Mouse (Mus musculus) CH12.LX (cell line): ENCODE results near the gene Lcn6. TPM values are rescaled to one million over a fixed set of nuclear protein-coding genes. Genes with fewer than 3 reads are reported as not detected.

Experiments used
- DNase-seq: peaks from one replicate; pipeline ENCODE4 v3.0.0-alpha.2; 2013; ENCODE audit errors: extremely low read depth
- H3K27ac ChIP-seq: 2 replicates; pipeline ENCODE4 v1.5.1; 2012; ENCODE audit warnings: low read depth, mild to moderate bottlenecking, control low read depth, moderate library complexity; ENCODE audit not compliant: insufficient read depth
- H3K27me3 ChIP-seq: replicated peaks from 2 replicates; pipeline ENCODE3; 2012; ENCODE audit warnings: inconsistent platforms
- H3K36me3 ChIP-seq, 2 experiments: replicated peaks in 1 of 2; 2 replicates each; pipeline versions ENCODE3 to v1.6.1; 2012; ENCODE audit warnings: inconsistent platforms in 1 of 2, low read length in 1 of 2, mild to moderate bottlenecking in 1 of 2, mixed read lengths in 1 of 2, moderate library complexity in 1 of 2; ENCODE audit not compliant: control insufficient read depth in 1 of 2, insufficient read depth in 1 of 2
- H3K4me1 ChIP-seq, 2 experiments: 2 replicates each; pipeline ENCODE4 v1.6.1; 2012; ENCODE audit warnings: inconsistent platforms in 1 of 2, moderate library complexity in 1 of 2; ENCODE audit not compliant: insufficient read depth in 2 of 2, control insufficient read depth in 1 of 2
- H3K4me2 ChIP-seq: 2 replicates; pipeline ENCODE4 v1.6.1; 2012; ENCODE audit warnings: low read depth, mild to moderate bottlenecking, control low read depth; ENCODE audit not compliant: poor library complexity, insufficient read depth, severe bottlenecking
- H3K4me3 ChIP-seq, 3 experiments: fragments of 150-350 bp in 1 of 3; sonication (generic) in 1 of 3; replicated peaks in 1 of 3; 2 replicates each; pipeline versions ENCODE3 to v1.5.1; 2011 to 2012; ENCODE audit warnings: low read depth in 2 of 3, low read length in 2 of 3, mild to moderate bottlenecking in 2 of 3, moderate library complexity in 2 of 3, control low read depth in 1 of 3, improper control_type of control experiment in 1 of 3, inconsistent platforms in 1 of 3, mixed read lengths in 1 of 3; ENCODE audit not compliant: poor library complexity in 1 of 3
- H3K79me2 ChIP-seq: replicated peaks from 2 replicates; pipeline ENCODE4 v1.6.1; 2012; ENCODE audit warnings: mild to moderate bottlenecking, moderate library complexity; ENCODE audit not compliant: control insufficient read depth, poor library complexity, insufficient read depth, severe bottlenecking; ENCODE audit errors: extremely low read depth
- H3K9ac ChIP-seq: 2 replicates; pipeline ENCODE4 v1.6.1; 2012; ENCODE audit warnings: low read depth, mild to moderate bottlenecking, control low read depth, moderate library complexity; ENCODE audit not compliant: insufficient read depth
- H3K9me3 ChIP-seq: replicated peaks from 2 replicates; pipeline ENCODE3; 2012; ENCODE audit warnings: low read length, inconsistent platforms, mixed read lengths
- CHD1 ChIP-seq: IDR thresholded peaks from 2 replicates; pipeline ENCODE4 v1.6.1; 2012; ENCODE audit warnings: low read depth, low read length, improper control_type of control experiment, inconsistent platforms
- CHD2 ChIP-seq: IDR thresholded peaks from 2 replicates; pipeline ENCODE4 v1.6.1; 2011; ENCODE audit warnings: low read length, improper control_type of control experiment
- CTCF ChIP-seq, 2 experiments: IDR thresholded peaks in 1 of 2; conservative IDR thresholded peaks in 1 of 2; 2 replicates each; pipeline ENCODE4 v1.5.1; 2011 to 2012; ENCODE audit warnings: low read depth in 2 of 2, low read length in 2 of 2, improper control_type of control experiment in 1 of 2, inconsistent platforms in 1 of 2, mild to moderate bottlenecking in 1 of 2, moderate library complexity in 1 of 2
- E2F4 ChIP-seq: IDR thresholded peaks from 2 replicates; pipeline ENCODE4 v1.6.1; 2011; ENCODE audit warnings: low read depth, low read length, improper control_type of control experiment; ENCODE audit not compliant: insufficient replicate concordance
- ELF1 ChIP-seq: IDR thresholded peaks from 2 replicates; pipeline ENCODE4 v1.6.1; 2014; ENCODE audit warnings: low read depth, mild to moderate bottlenecking, inconsistent platforms, low read length, improper control_type of control experiment
- ETS1 ChIP-seq: conservative IDR thresholded peaks from 2 replicates; pipeline ENCODE4 v1.6.1; 2012; ENCODE audit warnings: low read depth, mild to moderate bottlenecking, inconsistent platforms, low read length, improper control_type of control experiment, moderate library complexity
- GABPA ChIP-seq: IDR thresholded peaks from 2 replicates; pipeline ENCODE4 v1.6.1; 2012; ENCODE audit warnings: low read depth, low read length, improper control_type of control experiment, inconsistent platforms; ENCODE audit not compliant: insufficient replicate concordance
- HCFC1 ChIP-seq: IDR thresholded peaks from 2 replicates; pipeline ENCODE4 v1.6.1; 2012; ENCODE audit warnings: low read depth, mild to moderate bottlenecking, inconsistent platforms, low read length, improper control_type of control experiment
- JUND ChIP-seq: conservative IDR thresholded peaks from 2 replicates; pipeline ENCODE4 v1.6.1; 2011; ENCODE audit warnings: low read depth, low read length, improper control_type of control experiment
- MAFK ChIP-seq: IDR thresholded peaks from 2 replicates; pipeline ENCODE4 v1.6.1; 2011; ENCODE audit warnings: low read length, improper control_type of control experiment; ENCODE audit not compliant: insufficient replicate concordance
- MAX ChIP-seq: IDR thresholded peaks from 2 replicates; pipeline ENCODE4 v1.6.1; 2011; ENCODE audit warnings: low read length, improper control_type of control experiment
- MEF2A ChIP-seq: IDR thresholded peaks from 2 replicates; pipeline ENCODE4 v1.6.1; 2014; ENCODE audit warnings: low read depth, mild to moderate bottlenecking, inconsistent platforms, low read length, improper control_type of control experiment, borderline replicate concordance
- MXI1 ChIP-seq: IDR thresholded peaks from 2 replicates; pipeline ENCODE4 v1.6.1; 2011; ENCODE audit warnings: mild to moderate bottlenecking, low read depth, low read length, improper control_type of control experiment
- MYC ChIP-seq: IDR thresholded peaks from 2 replicates; pipeline ENCODE4 v1.6.1; 2011; ENCODE audit warnings: low read depth, mild to moderate bottlenecking, improper control_type of control experiment, low read length
- NRF1 ChIP-seq: IDR thresholded peaks from 2 replicates; pipeline ENCODE4 v1.6.1; 2014; ENCODE audit warnings: low read depth, mild to moderate bottlenecking, inconsistent platforms, low read length, improper control_type of control experiment, moderate library complexity
- POLR2AphosphoS2 ChIP-seq: IDR thresholded peaks from 2 replicates; pipeline ENCODE4 v1.6.1; 2011; ENCODE audit warnings: low read depth, low read length, improper control_type of control experiment
- SIN3A ChIP-seq: IDR thresholded peaks from 2 replicates; pipeline ENCODE4 v1.6.1; 2012; ENCODE audit warnings: low read length, improper control_type of control experiment, inconsistent platforms
- TCF12 ChIP-seq: IDR thresholded peaks from 2 replicates; pipeline ENCODE4 v1.6.1; 2014; ENCODE audit warnings: low read depth, mild to moderate bottlenecking, inconsistent platforms, low read length, improper control_type of control experiment
- UBTF ChIP-seq: IDR thresholded peaks from 2 replicates; pipeline ENCODE4 v1.6.1; 2012; ENCODE audit warnings: low read depth, mild to moderate bottlenecking, inconsistent platforms, low read length, improper control_type of control experiment, moderate library complexity
- USF1 ChIP-seq: IDR thresholded peaks from 2 replicates; pipeline ENCODE4 v1.6.1; 2014; ENCODE audit warnings: low read depth, mild to moderate bottlenecking, inconsistent platforms, low read length, improper control_type of control experiment
- ZKSCAN1 ChIP-seq: IDR thresholded peaks from 2 replicates; pipeline ENCODE4 v1.6.1; 2012; ENCODE audit warnings: low read depth, inconsistent platforms, low read length, improper control_type of control experiment, borderline replicate concordance
- ZNF384 ChIP-seq: IDR thresholded peaks from 2 replicates; pipeline ENCODE4 v1.6.1; 2012; ENCODE audit warnings: low read depth, low read length, improper control_type of control experiment, inconsistent platforms
- dilution Hi-C: fragments of 300-500 bp; cut with MboI; formaldehyde crosslinking; loops from 2 replicates; pipeline ENCODE4 v1.14.3; 2020; ENCODE audit warnings: low sequenced_read_pairs; ENCODE audit not compliant: extremely low pct_unique_long_range_greater_than_20kb, extremely low pct_ligation_motif_present
- in situ Hi-C: fragments of 300-500 bp; cut with MboI; formaldehyde crosslinking; loops from 3 replicates; pipeline ENCODE4 v1.14.3; 2019; ENCODE audit warnings: low sequenced_read_pairs, low pct_ligation_motif_present, low pct_unique_long_range_greater_than_20kb, mixed read lengths
- polyA plus RNA-seq: library from polyadenylated mRNA; unstranded; fragments of >175 nt; gene quantifications from 2 replicates; pipeline ENCODE4 v1.2.1, GENCODE M21; 2012; ENCODE audit warnings: low read depth; ENCODE audit not compliant: insufficient read length
- total RNA-seq, 2 experiments: library from RNA; depleted of rRNA; stranded (reverse); fragments of 300-350 nt in 1 of 2; fragments of >200 nt in 1 of 2; gene quantifications; 2 replicates each; pipeline ENCODE4 v1.2.3; 2012 to 2014

The Lcn6 gene
- total RNA-seq (2012; rRNA removed) (not detected in 2 replicates), total RNA-seq (2014; rRNA removed) (not detected in 2 replicates), polyA plus RNA-seq (not detected in 2 replicates)

DNA sequence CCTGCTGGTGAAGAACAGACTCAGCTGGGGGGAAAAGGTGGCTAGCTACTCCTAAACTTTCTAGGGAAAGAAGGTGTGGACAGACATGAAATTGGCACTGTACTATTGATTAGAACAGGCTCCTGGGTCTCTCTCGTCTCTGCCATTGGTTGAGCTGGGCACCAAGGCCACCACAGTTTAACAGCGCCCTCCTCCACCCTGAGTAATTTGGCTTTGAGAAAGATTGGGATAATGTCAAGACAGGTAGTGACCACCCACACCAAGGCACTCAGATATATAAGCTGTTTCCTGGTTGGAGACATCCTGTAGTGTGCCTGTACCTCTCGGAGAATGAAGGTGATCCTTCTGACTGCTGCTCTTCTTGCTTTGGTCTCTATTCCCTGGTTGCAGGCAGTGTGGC is at the start of gene Lcn6:
TSS of gene Lcn6 (plus strand) at position 301 of the 400 bp plus-strand sequence.
- DNase-seq, result no peak
- Histone ChIP-seq H3K4me3 (no peak within 1 kb of the TSS), H3K27ac (no peak within 1 kb of the TSS), H3K9ac (no peak within 1 kb of the TSS), H3K9me3 (no peaks in the 10 kb centered on the region), H3K4me2 (no peak within 1 kb of the TSS), H3K36me3 (no peaks in the 10 kb centered on the region), H3K27me3 (peaks cover 18% of the 10 kb centered on the region), H3K79me2 (no peaks in the 10 kb centered on the region), H3K4me1 (peaks cover 4 to 36% of the 10 kb centered on the region in 2 experiments)
- dilution Hi-C loops, result no loop called here
- no peak for TF ChIP-seq SIN3A
- TF ChIP-seq ETS1, result no peak
- TF ChIP-seq CTCF (conservative IDR thresholded peaks at IDR 0.05 in 1 of 2, IDR thresholded peaks at IDR 0.05 in 1 of 2; ENCODE audit: low read depth in 2 of 2, low read length in 2 of 2), result no peak
- no peak for TF ChIP-seq CHD2
- TF ChIP-seq NRF1, result no peak
- no peak for TF ChIP-seq TCF12
- TF ChIP-seq POLR2AphosphoS2, result no peak
- no peak for TF ChIP-seq MEF2A
- TF ChIP-seq MAFK, result no peak
- TF ChIP-seq USF1, result no peak
- no peak for TF ChIP-seq MAX
- no peak for TF ChIP-seq MXI1
- no peak for TF ChIP-seq E2F4
- TF ChIP-seq HCFC1, result no peak
- in situ Hi-C loops, result no loop called here

GRCm38 (mm10) chr2:25627811-25628210 is 48.8 kb upstream of the Lcn6 start, which contains the start of gene Fcna:
Fcna (minus strand) TSS chr2:25628030.
- DNase-seq, result no peak
- H3K27ac ChIP-seq, result no peak within 1 kb of the TSS
- H3K4me3 ChIP-seq, result no peak within 1 kb of the TSS
- TF ChIP-seq MEF2A (no peak), ZNF384 (no peak)
- H3K9me3 ChIP-seq, result no peaks in the 10 kb centered on the region
- H3K4me1 ChIP-seq, result no peaks in the 10 kb centered on the region
- H3K4me2 ChIP-seq, result no peak within 1 kb of the TSS
- no peak within 1 kb of the TSS for H3K9ac ChIP-seq
- dilution Hi-C loops, result no loop called here
- peaks cover 88% of the 10 kb centered on the region for H3K27me3 ChIP-seq
- H3K36me3 ChIP-seq, result no peaks in the 10 kb centered on the region
- H3K79me2 ChIP-seq, result no peaks in the 10 kb centered on the region
- in situ Hi-C loops, result no loop called here

DNA sequence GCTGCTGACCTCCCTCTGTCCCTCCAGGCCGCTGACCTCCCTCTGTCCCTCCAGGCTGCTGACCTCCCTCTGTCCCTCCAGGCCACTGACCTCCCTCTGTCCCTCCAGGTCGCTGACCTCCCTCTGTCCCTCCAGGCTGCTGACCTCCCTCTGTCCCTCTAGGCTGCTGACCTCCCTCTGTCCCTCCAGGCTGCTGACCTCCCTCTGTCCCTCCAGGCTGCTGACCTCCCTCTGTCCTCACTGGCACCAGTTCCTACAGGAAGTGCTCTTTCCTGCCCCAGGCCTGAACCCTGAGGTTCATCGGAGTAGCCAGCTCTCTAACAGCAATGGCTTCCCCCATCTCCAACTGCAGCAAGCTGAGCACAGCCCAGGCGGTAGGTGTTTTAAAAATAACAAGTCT is 47.8 kb upstream of the Lcn6 start:
- TF ChIP-seq TCF12, result no peak
- no peak for TF ChIP-seq CTCF (conservative IDR thresholded peaks at IDR 0.05 in 1 of 2, IDR thresholded peaks at IDR 0.05 in 1 of 2; ENCODE audit: low read depth in 2 of 2, low read length in 2 of 2)
- no peak for TF ChIP-seq GABPA
- no peak for TF ChIP-seq CHD1
- TF ChIP-seq SIN3A, result no peak
- no peak for TF ChIP-seq ETS1
- TF ChIP-seq MYC, result no peak
- no peak for TF ChIP-seq HCFC1
- no peak for TF ChIP-seq ELF1
- no peak for TF ChIP-seq UBTF
- TF ChIP-seq ZKSCAN1, result no peak
- no peak for TF ChIP-seq JUND
- TF ChIP-seq MAFK, result no peak
- dilution Hi-C loops (no loop called here), in situ Hi-C loops (no loop called here)
- H3K79me2 ChIP-seq, result no peaks in the 10 kb centered on the region
- no peak overlapping the region for H3K4me3 ChIP-seq
- peaks cover 88% of the 10 kb centered on the region for H3K27me3 ChIP-seq
- no peak overlapping the region for H3K4me2 ChIP-seq
- no peak overlapping the region for H3K27ac ChIP-seq
- H3K36me3 ChIP-seq, result no peaks in the 10 kb centered on the region
- DNase-seq, result no peak
- no peaks in the 10 kb centered on the region for H3K9me3 ChIP-seq
- H3K9ac ChIP-seq, result no peak overlapping the region
- no peaks in the 10 kb centered on the region for H3K4me1 ChIP-seq
